Mouse (Mus musculus): Measurements from ENCODE around the gene Gm7358.
"Not testable (repeated sequence)": the region's sequence is repeated elsewhere in the genome, so short reads cannot be mapped to it uniquely, and the experiment has no call there.

DNA sequence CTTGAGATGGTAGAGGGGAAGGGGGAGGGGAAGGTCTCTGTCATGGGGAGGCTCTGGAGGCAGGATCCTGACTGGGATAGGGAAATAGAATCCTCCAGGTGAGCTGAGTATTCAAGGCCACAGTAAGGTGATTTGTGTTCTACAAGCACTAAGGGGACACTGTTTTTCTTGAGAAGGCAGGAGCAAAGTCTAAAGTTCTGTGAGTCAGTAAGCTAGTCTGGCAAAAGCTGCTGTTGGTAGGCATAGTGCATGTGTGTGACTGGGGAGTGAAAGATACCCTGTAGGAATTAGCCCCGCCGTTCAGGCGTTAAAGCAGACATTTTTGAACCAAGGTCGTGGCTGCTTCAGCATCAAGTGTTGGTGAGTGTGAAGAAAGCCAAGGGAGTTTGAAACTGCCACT is 23.2 kb downstream of the Gm7358 start:
- not testable (repeated sequence) for TF ChIP-seq CTCF (conservative IDR thresholded peaks at IDR 0.05; ENCODE audit: low read length); NANOG (IDR thresholded peaks at IDR 0.05; ENCODE audit: borderline replicate concordance, low read length); POU5F1 (IDR thresholded peaks at IDR 0.05; ENCODE audit: borderline replicate concordance, low read length)

Data from E14TG2a.4 (cell line).